Mouse (Mus musculus): ENCODE data around the gene Dlg3.
A peak's percentile ranks its signal among the peaks of the same experiment; 100 is the strongest.

DNA sequence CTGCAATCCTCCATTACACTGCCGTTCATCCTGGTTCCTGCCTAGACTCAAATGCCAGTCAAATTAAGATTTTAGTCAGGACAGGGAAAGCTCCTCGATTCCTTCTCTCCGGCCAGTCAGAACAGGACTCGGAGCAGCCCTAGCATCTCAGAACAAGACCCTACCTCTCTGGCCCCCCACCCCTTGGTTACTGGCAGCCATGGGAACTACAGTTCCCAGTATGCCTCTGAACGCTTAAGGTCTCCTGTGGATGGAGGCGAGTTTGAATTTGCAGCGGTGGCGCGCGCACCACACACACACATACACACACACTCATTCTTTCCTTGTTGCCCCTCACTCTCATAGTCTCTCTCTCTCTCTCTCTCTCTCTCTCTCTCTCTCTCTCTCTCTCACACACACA lies 28.1 kb upstream of the Dlg3 start:
- no peak for TF ChIP-seq CHD2 (IDR thresholded peaks at IDR 0.05; ENCODE audit: low read depth, low read length)
- TF ChIP-seq HCFC1 (IDR thresholded peaks at IDR 0.05; ENCODE audit: borderline replicate concordance, insufficient read depth, low read length) = 0 out of 2 replicates have a peak, but pooled peaks have one; percentile 51
- TF ChIP-seq ZC3H11A (IDR thresholded peaks at IDR 0.05; ENCODE audit: borderline replicate concordance, low read depth, low read length) = no peak

Measured in ES-E14 (cell line).